Mouse (Mus musculus) erythroblast, embryonic 14.5 days (primary cell): ENCODE measurements around the gene Tas1r3. TPM values are rescaled to one million over a fixed set of nuclear protein-coding genes. Genes with fewer than 3 reads are reported as not detected.
A peak's percentile ranks its signal among the peaks of the same experiment; 100 is the strongest.

Source experiments
- H3K27me3 ChIP-seq: 2 replicates; pipeline ENCODE4 v1.6.1; 2012; ENCODE audit warnings: inconsistent platforms; ENCODE audit not compliant: control insufficient read depth
- H3K36me3 ChIP-seq: 2 replicates; pipeline ENCODE4 v1.6.1; 2012; ENCODE audit warnings: mild to moderate bottlenecking, inconsistent platforms; ENCODE audit not compliant: control insufficient read depth
- H3K4me1 ChIP-seq: 2 replicates; pipeline ENCODE4 v1.6.1; 2012; ENCODE audit warnings: inconsistent platforms; ENCODE audit not compliant: control insufficient read depth
- H3K4me3 ChIP-seq: replicated peaks from 2 replicates; pipeline ENCODE3; 2012; ENCODE audit warnings: moderate library complexity, mild to moderate bottlenecking, inconsistent platforms
- H3K9me3 ChIP-seq: 2 replicates; pipeline ENCODE4 v1.6.1; 2012; ENCODE audit warnings: low read length, inconsistent platforms, mixed read lengths; ENCODE audit not compliant: control insufficient read depth
- GATA1 ChIP-seq: IDR thresholded peaks from 2 replicates; pipeline ENCODE4 v1.6.1; 2012; ENCODE audit warnings: low read length, inconsistent platforms, mixed read lengths
- TAL1 ChIP-seq: IDR thresholded peaks from 3 replicates; pipeline ENCODE4 v1.6.1; 2012; ENCODE audit warnings: low read length, inconsistent platforms, mixed read lengths
- polyA plus RNA-seq: library from polyadenylated mRNA; stranded (reverse); fragments of >175 nt; gene quantifications from 2 replicates; pipeline ENCODE4 v1.2.3, GENCODE M21; 2012

Gene Tas1r3
- polyA plus RNA-seq, 1 experiment, result not detected

DNA sequence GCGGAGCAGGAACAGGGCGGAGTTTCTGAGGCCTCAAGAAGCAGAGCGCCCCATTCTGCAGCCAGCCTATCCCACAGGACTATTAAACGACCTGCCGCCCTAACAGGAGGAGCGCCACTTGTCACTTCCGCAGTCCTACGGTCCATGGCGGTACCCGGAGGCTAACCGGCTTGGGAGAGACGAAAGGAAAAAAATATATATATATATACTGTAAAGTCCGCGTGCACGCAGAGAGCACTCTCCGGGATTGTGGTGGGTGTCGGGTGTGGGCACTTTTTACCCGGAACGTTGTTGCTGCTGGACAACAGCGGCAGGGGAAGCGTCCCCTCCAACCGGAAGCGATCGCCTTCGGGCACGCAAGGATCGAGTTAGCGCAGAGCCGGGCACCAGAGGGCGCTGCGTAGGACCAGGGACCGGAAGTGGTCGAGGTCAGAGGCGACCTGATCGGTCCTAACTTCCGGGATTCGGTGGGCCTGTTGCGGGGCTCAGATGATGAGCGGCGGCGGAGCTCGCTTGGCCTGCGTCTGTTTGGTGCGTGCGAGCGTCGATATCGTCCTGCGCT is 31.9 kb downstream of the Tas1r3 start, which contains the start of gene Aurkaip1:
Gene Aurkaip1, plus strand, starts transcription at position 68 of the 562 bp plus-strand sequence.
- Histone ChIP-seq H3K4me3 (peak within 1 kb of the TSS; percentile 65), H3K27me3 (no peaks in the 10 kb centered on the region)

DNA sequence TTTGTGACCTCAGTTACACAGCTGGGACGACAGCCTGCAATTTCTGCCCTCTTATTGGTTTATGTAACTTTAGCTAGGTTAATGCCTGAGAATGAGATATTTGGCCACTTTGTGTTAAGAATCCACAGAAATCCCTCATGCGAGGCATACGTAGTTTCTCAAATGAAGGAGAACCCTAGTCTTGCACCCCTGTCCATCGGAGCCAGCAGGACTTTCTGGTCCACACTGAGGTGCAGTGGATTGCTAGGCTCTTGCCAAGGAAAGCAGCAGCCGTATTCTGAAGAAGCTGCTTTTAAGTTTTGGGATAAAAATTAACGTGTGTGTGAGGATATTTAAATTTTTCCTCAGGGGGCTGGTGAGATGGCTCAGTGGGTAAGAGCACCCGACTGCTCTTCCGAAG is 32.6 kb downstream of the Tas1r3 start:
- no peak for TF ChIP-seq TAL1
- no peak for TF ChIP-seq GATA1
- Histone ChIP-seq H3K27me3 (no peaks in the 10 kb centered on the region), H3K36me3 (peaks cover 58% of the 10 kb centered on the region), H3K4me3 (peak overlapping the region; percentile 65), H3K9me3 (no peaks in the 10 kb centered on the region), H3K4me1 (peaks cover 37% of the 10 kb centered on the region)

More for the DNA sequence above, 31.9 kb downstream of the Tas1r3 start, which contains the start of gene Aurkaip1:
- Histone ChIP-seq H3K36me3 (peaks cover 51% of the 10 kb centered on the region), H3K9me3 (no peaks in the 10 kb centered on the region), H3K4me1 (peaks cover 37% of the 10 kb centered on the region)
- TF ChIP-seq TAL1 (no peak), GATA1 (no peak)

- Histone ChIP-seq H3K4me1 (peaks cover 37% of the 10 kb centered on the region), H3K27me3 (no peaks in the 10 kb centered on the region), H3K4me3 (no peak overlapping the region), H3K36me3 (peaks cover 66% of the 10 kb centered on the region), H3K9me3 (no peaks in the 10 kb centered on the region)
- TF ChIP-seq GATA1 (no peak), TAL1 (no peak)
Observed at GRCm38 (mm10) chr4:155829866-155830265, 33.3 kb downstream of the Tas1r3 start.

GRCm38 (mm10) chr4:155823443-155823842 is 39.7 kb downstream of the Tas1r3 start:
- Histone ChIP-seq H3K36me3 (peaks cover 98% of the 10 kb centered on the region), H3K9me3 (no peaks in the 10 kb centered on the region), H3K4me1 (peaks cover 7% of the 10 kb centered on the region), H3K27me3 (no peaks in the 10 kb centered on the region), H3K4me3 (no peak overlapping the region)
- TF ChIP-seq GATA1, result no peak
- no peak for TF ChIP-seq TAL1

DNA sequence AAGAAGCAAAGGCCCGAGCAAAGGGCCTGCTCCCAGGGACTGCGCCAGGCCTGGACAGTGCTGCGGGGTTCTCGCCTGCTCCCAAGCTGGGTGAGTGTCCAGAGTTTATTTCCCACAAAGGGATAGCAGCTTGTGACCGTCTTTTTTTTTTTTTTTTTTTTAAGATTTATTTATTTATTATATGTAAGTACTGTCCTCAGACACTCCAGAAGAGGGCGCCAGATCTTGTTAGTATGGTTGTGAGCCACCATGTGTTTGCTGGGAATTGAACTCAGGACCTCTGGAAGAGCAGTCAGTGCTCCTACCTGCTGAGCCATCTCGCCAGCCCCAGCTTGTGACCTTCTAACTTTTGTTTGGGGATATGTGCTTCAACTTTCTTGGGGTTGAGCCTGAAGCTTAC is 42.1 kb downstream of the Tas1r3 start:
- TF ChIP-seq TAL1, result no peak
- TF ChIP-seq GATA1, result no peak
- Histone ChIP-seq H3K27me3 (no peaks in the 10 kb centered on the region), H3K4me3 (no peak overlapping the region), H3K4me1 (peaks cover 7% of the 10 kb centered on the region), H3K9me3 (no peaks in the 10 kb centered on the region), H3K36me3 (peaks cover 99% of the 10 kb centered on the region)

DNA sequence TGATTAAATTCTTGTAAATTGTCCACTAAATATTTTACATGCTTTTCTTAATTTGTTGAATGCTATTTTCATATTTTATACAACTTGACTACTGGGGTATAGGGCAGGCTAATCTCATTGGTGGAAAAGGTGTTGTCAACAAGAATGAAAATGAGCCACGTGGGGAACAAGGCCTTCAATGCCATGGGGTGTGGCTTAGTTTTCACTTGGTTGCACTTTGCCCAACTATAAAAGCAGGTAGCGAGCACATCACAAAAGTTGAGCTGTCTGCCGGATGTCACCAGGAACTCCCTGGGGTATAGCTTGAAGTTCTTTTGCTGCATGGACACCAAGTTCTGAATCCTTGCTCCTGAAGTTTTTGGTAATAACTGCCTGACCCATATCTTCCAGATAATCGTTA is 45.6 kb downstream of the Tas1r3 start:
- Histone ChIP-seq H3K4me1 (peaks cover 25% of the 10 kb centered on the region), H3K36me3 (peaks cover 94% of the 10 kb centered on the region), H3K27me3 (no peaks in the 10 kb centered on the region), H3K4me3 (no peak overlapping the region), H3K9me3 (no peaks in the 10 kb centered on the region)
- TF ChIP-seq GATA1 (no peak), TAL1 (no peak)

DNA sequence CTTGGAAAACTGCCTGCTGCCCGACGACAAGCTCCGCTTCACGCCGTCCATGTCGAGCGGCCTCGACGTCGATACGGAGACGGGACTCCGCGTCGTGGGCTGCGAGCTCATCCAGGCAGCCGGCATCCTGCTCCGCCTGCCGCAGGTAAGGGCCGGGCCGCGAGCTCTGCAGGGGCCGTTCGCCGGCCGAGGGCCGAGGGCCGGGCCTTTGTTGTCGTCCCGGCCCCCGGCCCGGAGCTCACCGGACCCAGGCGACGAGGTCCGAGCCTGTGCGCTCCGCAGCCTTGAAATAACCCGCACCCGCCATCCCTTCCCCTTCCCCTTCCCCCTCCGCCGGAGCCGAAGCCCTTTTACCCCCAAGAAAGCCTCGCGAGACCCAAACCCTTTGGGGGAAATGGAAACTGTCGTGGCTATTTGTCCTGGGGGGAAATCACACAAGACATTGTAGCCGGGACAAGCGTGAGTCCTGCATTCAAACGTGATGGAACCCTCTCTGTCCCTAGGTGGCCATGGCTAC is 50.4 kb downstream of the Tas1r3 start:
- no peaks in the 10 kb centered on the region for H3K27me3 ChIP-seq

GRCm38 (mm10) chr4:155811929-155812664 is 51.1 kb downstream of the Tas1r3 start, which contains the start of gene Ccnl2:
Gene Ccnl2, plus strand, starts transcription at chr4:155812489.
- H3K36me3 ChIP-seq, result peaks cover 82% of the 10 kb centered on the region
- no peaks in the 10 kb centered on the region for H3K27me3 ChIP-seq
- H3K4me1 ChIP-seq, result peaks cover 35% of the 10 kb centered on the region
- H3K9me3 ChIP-seq, result no peaks in the 10 kb centered on the region
- TF ChIP-seq TAL1 (no peak), GATA1 (no peak)
- H3K4me3 ChIP-seq, result peak within 1 kb of the TSS; percentile 89

More for the DNA sequence above, 50.4 kb downstream of the Tas1r3 start:
- H3K4me1 ChIP-seq, result peaks cover 35% of the 10 kb centered on the region
- H3K9me3 ChIP-seq, result no peaks in the 10 kb centered on the region
- H3K36me3 ChIP-seq, result peaks cover 82% of the 10 kb centered on the region
- no peak for TF ChIP-seq GATA1
- no peak for TF ChIP-seq TAL1
- H3K4me3 ChIP-seq, result peak overlapping the region; percentile 89

Other genes with a start within 250 kb of the Tas1r3 start
- gene Cdk11b, start 238.5 kb downstream of the Tas1r3 start, polyA plus RNA-seq, result 5.0 and 6.4 TPM in 2 replicates
- not detected in 2 replicates for gene Gm10563, start 218.0 kb downstream of the Tas1r3 start, polyA plus RNA-seq
- not detected in 2 replicates for gene Mmp23, start 210.0 kb downstream of the Tas1r3 start, polyA plus RNA-seq
- gene Mib2, start 194.2 kb downstream of the Tas1r3 start, polyA plus RNA-seq, result 0.69 and 0.71 TPM in 2 replicates
- gene Fndc10, start 169.0 kb downstream of the Tas1r3 start, polyA plus RNA-seq, result 0.02 TPM in 1 of 2 replicates, not detected in the other
- 0.83 and 1.1 TPM in 2 replicates for gene Ssu72, start 158.6 kb downstream of the Tas1r3 start, polyA plus RNA-seq
- gene Tmem240, start 128.6 kb downstream of the Tas1r3 start, polyA plus RNA-seq, result 0.01 and 0.06 TPM in 2 replicates
- gene Atad3a, start 102.3 kb downstream of the Tas1r3 start, polyA plus RNA-seq, result 1.0 and 1.1 TPM in 2 replicates
- 0.01 TPM in 1 of 2 replicates, not detected in the other for gene Vwa1, start 88.7 kb downstream of the Tas1r3 start, polyA plus RNA-seq
- not detected in 2 replicates for gene Tmem88b, start 77.5 kb downstream of the Tas1r3 start, polyA plus RNA-seq
- 0.10 TPM in 1 of 2 replicates, not detected in the other for gene Ankrd65, start 72.9 kb downstream of the Tas1r3 start, polyA plus RNA-seq
- gene Mrpl20, start 60.5 kb downstream of the Tas1r3 start, polyA plus RNA-seq, result 1.9 and 2.3 TPM in 2 replicates
- 4.7 and 4.8 TPM in 2 replicates for gene Ccnl2, start 50.9 kb downstream of the Tas1r3 start, polyA plus RNA-seq
- gene Aurkaip1, start 32.1 kb downstream of the Tas1r3 start, polyA plus RNA-seq, result 28.2 and 40.5 TPM in 2 replicates
- gene Mxra8, start 23.7 kb downstream of the Tas1r3 start, polyA plus RNA-seq, result 0.11 TPM in 1 of 2 replicates, not detected in the other
- 8.1 and 8.2 TPM in 2 replicates for gene Dvl1, start 16.0 kb downstream of the Tas1r3 start, polyA plus RNA-seq
- gene Cptp, start 6.1 kb upstream of the Tas1r3 start, polyA plus RNA-seq, result 0.17 and 0.55 TPM in 2 replicates
- gene Ints11, start 6.2 kb upstream of the Tas1r3 start, polyA plus RNA-seq, result 0.94 and 1.8 TPM in 2 replicates
- gene Pusl1, start 28.4 kb upstream of the Tas1r3 start, polyA plus RNA-seq, result 2.1 and 3.5 TPM in 2 replicates
- 3.8 and 4.1 TPM in 2 replicates for gene Acap3, start 28.5 kb upstream of the Tas1r3 start, polyA plus RNA-seq
- gene Ube2j2, start 80.5 kb upstream of the Tas1r3 start, polyA plus RNA-seq, result 12.5 and 13.5 TPM in 2 replicates
- gene C1qtnf12, start 99.0 kb upstream of the Tas1r3 start, polyA plus RNA-seq, result 7.7 and 11.5 TPM in 2 replicates
- gene B3galt6, start 129.3 kb upstream of the Tas1r3 start, polyA plus RNA-seq, result 0.11 and 0.22 TPM in 2 replicates
- 3.2 and 4.3 TPM in 2 replicates for gene Sdf4, start 129.5 kb upstream of the Tas1r3 start, polyA plus RNA-seq
- gene Tnfrsf4, start 150.5 kb upstream of the Tas1r3 start, polyA plus RNA-seq, result 0.11 and 0.24 TPM in 2 replicates
- not detected in 2 replicates for gene Tnfrsf18, start 162.8 kb upstream of the Tas1r3 start, polyA plus RNA-seq
- not detected in 2 replicates for gene Ttll10, start 196.1 kb upstream of the Tas1r3 start, polyA plus RNA-seq
- gene 9430015G10Rik, start 246.6 kb upstream of the Tas1r3 start, polyA plus RNA-seq, result 0.90 and 0.96 TPM in 2 replicates